Mouse (Mus musculus) urinary bladder, postnatal 10 days (tissue): ENCODE data around the gene Larp4b.
A peak's percentile ranks its signal among the peaks of the same experiment; 100 is the strongest.
"Not testable (repeated sequence)": the region's sequence is repeated elsewhere in the genome, so short reads cannot be mapped to it uniquely, and the experiment has no call there.

Source experiments
- DNase-seq: peaks from one replicate; pipeline ENCODE4 v3.0.0; 2022; ENCODE audit warnings: low spot score

The Larp4b gene

DNA sequence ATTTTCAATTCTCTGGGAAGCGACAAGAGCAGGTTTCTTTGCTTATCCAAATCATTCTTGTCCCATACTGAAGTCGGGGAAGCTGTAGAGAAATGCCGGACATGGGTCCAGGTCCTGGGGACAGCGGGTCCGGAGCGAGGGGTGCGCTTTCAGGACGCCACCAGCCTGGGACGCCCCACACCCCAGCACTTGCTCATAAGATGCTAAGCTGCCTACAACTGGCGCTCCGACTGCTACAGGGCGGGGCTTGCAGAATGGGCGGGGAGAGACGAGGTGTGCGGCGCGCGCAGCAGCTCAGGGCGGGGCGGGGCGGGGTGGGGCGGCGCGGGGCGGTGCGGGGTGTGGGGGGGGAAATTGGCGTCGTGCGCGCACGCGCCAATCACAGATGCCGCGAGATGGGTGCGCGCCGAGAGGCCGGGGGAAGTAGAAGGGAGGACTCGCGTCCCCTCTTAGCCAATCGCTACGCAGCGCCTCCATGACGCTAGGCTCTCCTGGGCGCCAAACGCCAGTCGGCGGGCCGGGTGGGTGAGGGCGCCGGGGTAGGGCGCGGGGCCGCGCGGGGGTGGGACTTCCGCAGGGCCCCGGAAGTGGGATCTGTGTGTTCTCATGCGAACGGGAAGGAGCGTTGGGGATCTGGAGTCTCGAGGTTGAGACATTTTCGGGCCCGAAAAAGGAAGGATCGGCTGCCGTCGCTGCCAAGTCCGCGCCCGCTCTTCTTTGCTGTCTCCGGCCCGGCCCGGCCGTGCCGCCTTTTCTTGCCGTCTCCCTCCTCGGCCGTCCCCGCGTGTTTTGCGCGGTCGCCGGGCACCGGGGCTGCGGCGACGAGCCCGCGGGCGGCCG, at the start of gene Larp4b:
TSS of gene Larp4b (plus strand) at position 566 of the 840 bp plus-strand sequence.
- peak; percentile 93 for DNase-seq

DNA sequence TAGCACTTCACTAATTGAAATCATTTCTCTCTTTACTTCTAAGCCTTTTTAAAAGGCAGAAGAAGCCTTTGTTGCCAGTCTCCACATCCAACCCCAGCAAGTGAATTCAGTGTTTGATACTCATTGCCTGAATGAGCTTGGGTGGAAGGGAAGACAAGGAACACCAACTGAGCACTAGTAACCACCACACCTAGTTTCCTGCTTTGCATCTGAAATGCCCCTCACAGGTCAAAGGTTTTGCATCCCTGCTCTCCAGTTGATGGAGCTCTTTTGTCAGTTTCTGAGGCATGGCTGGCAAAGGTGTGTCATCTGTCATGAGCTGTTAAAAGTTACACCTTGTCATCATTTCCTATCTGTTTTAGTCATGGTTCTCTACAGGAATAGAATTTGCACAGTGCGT, 49.0 kb upstream of the Larp4b start:
- DNase-seq: no peak

DNA sequence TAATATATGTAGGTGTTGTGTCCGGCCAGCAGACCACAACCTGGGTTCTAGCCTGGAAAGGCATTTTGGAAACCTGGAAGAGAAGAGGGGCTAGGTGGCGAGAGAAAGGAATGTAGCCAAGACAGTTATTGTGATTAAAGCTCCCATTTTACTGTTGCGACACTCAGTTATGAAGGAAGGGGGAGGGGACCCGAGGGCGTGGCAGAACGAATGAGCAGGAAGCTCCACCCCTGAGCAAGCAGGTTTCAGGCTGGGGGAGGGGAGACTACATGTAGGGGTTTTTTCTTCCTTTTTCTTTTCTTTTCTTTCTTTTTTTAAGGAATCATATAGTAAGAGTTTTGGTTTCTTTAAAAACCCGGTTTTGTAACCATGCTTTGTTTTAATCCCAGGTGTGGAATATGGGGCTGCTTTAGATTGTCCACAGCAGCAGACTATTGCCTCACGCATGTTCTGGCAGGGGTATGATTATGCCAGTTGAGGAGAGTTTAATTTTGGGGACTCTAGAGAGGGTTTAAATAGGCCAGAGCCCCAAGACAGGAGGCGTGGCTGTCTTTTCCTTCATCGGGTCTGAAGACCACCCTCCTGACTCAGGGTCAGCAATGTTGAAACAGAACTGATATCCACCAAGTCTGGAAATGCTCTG, 41.5 kb upstream of the Larp4b start:
- DNase-seq: not testable (repeated sequence)

DNA sequence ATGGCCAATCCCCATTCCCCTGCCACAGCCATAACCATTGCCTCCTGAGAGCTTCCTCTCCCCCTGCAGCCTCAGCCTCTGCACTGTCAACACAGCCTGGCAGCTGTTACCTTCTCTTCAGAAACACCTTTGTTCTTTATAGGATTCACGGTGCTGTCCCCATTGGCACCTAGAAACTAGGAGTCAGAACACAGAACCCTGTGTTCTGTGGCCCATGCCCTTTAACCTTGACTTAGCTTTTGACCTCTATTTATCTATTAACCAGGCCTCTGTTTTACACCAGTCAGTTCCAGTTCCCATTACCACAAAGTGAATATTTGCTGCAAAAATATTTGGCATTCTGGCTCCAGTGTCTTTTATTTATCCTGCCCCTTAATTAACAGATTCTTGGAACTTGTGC, 36.4 kb upstream of the Larp4b start:
- DNase-seq: no peak

DNA sequence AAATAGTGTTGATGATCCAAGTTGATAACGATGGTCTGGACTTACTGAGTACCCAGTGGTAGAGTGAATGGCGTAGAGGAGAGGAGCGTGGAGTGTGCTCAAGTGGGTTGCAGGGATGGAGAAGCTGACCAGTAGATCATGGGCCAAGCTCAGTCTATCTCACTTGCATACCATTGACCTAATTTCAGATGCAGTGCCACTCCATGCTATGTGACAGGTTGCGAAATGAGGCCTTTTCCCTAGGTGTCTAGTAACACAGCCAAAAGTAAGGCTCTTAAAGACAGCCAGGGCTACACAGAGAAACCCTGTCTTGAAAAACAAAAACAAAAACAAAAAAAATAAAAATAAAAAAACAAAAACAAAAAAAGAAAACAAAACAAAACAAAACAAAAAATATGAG, 35.0 kb upstream of the Larp4b start:
- DNase-seq: no peak

DNA sequence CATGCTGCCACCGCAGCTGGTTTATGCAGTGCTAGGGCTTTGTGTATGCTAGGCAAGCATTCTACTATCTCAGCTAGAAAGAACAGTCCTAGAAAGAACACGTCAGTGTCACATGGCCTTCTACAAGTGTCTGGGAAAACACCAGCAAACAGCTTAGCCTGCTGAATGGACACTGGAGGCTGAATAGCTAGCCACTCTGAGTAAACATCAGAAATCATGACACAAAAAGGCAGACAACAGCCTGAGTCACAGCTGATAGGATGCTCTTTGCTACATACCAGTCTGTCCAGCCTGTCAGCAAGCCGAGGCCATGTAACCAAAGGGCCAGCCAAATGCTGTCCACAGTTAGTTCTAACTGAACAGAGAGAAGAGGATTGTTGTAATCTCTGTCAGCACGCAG, 32.3 kb upstream of the Larp4b start:
- DNase-seq: no peak

DNA sequence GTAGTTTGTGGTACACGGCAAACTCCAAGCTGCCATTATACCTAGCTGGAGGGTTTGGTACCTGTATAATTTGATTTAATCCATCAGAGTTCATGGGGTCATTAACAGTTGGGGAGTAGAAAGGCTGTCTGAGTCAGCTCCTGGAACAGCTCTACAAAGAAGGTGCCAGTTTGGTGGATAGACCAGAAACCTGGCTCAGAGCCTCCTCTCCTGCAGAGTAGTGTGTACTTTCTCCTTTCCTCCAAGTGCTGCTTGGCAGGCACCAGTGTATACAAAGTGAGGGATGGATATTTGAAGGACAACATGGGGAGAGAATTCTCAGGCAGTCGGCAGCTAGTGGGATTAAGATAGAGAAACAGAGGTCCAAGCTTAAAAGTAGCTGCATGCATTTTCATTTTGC, 29.5 kb upstream of the Larp4b start:
- no peak for DNase-seq

DNA sequence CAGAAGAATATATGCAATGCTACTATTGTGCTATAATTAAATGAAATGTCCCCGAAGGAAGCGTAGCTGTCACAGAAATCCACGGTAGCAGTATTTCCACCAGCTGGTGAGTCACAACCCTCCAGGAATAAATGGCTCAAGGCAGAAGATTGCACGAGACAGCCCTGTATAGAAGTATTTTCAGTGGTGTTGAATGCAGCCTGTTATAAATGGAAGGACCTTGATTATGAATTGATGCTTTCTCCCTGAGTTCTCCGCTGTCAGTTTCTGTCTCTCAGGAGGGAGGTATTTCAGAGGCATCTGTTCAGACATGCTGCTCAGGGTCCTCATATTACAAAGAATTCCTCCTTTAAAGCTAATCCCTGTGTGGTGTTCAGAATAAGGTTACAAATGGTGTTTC, 27.6 kb upstream of the Larp4b start:
- DNase-seq: no peak

DNA sequence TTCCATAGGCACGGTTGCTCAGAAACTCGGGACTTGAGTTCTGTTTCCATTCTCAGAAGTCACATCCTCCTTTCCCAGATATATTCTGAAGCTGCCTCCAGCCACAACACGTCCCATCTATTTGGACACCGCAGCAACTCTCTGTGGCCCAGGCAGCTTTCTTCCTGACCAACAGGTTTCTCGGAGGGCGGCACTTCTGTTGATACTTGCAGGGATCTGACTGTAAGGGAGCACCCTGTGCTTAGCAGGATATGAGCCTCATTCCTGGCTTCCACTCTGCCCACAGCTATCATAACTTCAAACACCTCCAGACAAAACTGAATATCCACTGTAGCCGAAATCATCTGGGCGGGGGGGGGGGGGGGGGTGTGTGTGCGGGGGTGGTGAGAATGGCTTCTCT, 22.7 kb upstream of the Larp4b start:
- no peak for DNase-seq

DNA sequence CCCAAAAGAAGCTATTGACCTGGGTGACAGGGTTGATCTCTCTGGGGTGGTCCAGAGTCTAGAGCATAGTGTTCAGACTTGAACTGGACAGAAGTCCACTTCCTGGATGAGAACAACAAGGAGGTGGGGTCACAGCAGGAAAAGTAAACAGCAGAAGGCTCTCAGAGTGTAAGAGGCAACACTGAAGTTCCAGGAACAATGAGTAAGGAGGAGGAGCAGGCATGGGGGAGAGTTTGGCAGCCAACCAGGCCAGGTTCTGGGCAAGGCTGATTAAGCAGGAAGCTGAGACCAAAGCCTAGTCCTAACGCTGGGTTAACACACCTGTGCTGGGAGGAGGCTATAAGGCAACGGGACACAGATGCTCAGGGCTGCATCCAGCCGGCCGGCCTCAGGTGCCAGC, 19.9 kb upstream of the Larp4b start:
- DNase-seq: no peak

DNA sequence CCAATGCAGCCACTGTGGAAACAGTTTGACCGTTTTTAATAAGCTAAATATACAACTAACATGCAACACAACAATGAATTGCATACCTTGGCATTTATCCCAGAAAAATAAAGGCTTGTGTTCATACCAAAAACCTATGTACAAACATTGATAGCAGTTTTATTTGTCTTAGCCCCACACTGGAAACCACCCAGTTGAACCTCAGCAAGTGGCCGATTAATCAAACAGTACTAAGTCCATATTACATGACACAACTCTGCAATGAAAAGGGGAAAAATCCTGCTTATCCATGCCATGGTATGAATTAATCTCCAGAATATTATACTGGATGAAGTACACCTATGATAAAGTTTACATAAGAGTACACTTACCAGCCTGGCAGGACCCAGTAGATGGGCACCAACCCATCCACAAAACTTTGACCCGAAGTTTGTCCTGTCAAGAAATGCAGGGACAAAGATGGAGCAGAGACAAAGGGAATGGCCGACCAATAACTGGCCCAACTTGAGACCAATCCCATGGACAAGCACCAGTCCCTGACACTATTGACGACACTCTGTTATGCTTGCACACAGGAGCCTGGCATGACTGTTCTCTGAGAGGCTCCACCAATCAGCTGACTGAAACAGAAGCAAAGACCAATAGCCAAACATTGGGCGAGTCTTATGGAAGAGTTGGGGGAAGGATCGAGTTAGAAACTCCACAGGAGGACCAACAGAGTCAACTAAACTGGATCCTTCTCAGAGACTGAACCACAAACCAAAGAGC, 17.7 kb upstream of the Larp4b start:
- no peak for DNase-seq

DNA sequence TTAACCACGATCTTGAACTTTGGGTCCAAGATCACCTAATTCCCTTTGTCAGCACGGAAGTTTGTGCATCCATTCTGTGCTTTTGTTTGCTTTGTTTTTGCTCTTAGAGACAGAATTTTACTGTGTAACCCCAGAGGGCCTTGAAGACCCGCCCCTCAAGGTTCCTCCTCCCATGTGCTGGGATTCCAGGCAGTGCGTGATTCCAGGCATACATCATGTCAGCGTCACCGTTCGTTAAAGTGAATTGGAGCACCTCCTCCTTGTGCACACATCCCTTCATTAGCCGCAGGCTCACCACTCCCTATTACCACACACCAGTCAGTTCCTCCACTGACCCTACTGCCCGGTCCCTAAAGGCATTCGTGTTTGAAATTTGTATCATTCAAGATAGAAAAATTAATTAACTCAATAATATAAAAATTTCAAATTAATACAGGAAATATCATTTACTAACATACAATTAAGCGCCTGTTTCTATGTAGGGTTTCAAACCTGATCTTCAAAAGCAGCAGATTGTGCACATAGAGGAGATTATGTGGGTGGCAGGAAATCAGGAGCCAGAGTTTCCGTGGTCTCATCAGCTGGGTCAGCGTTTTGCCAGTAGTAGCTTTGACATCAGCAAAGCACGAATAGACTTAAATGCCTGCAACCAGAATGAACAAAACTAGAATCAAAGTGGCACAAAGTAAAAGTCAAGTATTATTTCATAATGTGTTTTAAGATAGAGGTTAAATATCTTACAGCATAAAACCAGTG, 11.4 kb upstream of the Larp4b start:
- DNase-seq: no peak

DNA sequence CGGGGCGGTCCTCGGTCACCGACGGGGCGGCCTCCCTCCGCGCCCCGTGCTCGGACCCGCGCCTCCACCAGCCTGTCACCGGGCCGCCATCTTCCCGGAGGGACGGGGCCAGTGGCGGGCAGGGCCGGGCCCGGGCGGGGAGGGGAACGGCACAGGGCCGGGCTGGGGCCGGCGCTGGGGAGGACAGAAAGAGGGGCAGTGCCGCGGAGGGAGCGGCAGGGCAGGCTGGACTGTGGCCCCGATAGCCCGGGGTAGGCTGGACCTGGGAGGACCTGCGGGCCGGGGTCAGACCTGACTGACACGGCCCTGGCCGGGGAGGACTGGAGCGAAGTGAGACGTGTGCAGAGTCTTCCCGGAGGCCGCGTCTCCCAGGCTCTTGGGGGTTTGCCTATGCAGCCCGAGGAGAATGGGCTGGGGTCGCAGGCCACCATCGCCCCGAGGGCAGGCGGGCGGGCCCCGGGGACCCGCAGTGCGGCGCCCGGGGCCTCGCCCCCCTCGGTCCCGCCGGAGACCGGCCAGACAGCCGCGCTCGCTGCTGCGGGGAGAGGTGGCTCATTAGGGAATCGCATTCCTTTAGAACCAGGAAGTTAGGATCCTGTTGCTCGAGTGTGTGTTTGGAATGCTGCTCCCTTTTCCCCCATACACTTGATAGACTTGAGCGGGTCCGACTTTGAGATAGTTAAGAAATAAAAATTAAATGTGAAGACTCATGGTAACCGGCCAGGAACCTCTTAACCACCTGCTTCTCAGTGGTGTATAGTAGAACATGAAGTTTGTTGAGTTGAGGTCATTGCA, 702 bp downstream of the Larp4b start:
- DNase-seq: no peak

DNA sequence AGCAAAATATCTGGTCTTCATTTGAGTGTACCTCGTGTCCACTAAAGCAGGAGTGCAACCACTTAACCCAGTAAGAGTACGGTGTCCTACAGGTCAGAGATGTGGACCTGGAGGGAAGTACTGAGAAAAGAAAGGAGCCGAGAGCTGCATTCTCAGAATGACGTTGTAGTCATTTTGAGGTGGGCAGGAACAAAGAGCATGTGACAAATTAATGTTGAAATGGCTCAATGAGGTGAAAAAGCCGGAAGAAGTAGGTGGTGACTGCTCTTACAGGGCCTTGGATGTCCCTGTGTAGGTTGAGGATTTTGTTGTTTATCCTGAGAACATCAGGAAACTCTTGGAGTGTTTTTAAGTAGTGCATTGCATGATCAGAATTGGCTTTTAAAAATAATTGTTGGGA, 5.6 kb downstream of the Larp4b start:
- no peak for DNase-seq

DNA sequence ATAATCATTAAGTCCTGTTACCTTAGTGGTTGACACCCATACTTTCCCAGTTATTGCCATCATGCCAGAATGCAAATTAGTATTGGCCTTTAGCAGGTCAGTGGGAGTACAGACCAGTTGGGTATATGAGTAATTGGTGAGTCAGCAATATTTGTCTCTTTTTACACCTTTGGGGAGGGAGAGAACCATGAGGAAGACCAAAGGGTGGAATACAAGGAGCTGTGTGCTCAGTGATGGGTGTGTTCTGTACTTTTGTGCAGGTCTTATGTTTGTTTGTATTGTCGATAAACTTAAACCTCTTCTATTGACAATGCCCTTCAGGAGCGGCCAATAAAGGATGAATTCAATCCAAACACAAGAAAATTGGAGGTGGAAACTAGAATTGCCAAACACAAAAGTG, 6.8 kb downstream of the Larp4b start:
- no peak for DNase-seq

DNA sequence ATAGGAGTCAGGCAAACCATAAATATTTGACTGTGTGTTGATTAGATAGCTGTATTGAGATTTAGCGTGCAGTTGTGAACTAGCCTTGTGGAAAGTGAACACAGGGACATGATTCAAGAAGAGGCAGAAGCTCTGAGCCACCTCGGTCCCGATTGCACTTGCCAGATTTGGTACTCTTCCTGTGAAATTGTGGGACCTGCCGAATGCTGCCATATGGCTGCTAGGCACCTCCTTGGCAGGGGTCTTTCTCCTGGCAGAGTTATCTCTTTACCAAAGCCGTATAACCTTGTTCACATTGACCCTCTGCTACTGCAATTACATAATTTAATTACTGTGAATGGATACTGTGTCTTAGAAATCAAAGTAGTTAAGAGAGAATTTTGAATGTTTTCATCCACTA, 12.6 kb downstream of the Larp4b start:
- DNase-seq: no peak

DNA sequence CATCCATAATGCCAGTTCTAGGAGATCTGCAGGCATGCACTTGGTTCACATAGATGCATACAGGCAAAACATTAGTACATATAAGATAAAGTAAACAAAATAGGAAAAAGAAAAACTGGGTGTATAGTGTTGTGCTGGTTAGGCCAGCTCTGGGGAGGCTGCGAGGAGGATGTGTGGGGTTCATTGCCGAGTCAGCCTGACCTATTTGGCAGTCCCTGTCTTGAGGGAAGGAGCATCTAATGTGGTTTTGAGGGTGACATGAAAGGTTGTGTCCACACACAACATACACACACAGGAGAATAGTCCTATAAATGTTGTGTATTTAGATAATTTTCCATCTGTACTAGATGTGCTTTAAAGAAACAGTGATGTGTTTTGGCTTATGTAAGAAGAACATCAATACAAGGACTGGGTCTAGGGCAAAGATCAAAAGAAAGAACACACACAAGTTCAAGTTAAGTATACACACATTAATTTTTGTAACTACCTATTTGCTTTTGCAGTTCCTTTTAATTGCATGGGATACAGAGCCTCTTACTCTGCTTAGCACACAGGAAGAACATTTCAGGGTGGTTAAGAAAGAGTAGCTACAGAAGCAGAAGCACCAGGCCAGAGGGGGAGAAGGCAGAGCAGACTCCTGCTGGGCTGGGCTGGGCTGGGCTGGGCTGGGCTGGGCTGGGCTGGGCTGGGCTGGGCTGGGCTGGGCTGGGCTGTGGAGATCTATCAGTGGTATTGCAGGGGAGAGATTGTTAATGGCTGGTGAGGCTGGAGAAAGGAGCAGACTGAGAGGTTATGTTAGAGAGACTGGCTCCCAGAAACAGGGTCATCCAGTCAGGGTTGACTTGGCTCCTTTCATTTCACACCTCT, 13.5 kb downstream of the Larp4b start:
- no peak for DNase-seq

DNA sequence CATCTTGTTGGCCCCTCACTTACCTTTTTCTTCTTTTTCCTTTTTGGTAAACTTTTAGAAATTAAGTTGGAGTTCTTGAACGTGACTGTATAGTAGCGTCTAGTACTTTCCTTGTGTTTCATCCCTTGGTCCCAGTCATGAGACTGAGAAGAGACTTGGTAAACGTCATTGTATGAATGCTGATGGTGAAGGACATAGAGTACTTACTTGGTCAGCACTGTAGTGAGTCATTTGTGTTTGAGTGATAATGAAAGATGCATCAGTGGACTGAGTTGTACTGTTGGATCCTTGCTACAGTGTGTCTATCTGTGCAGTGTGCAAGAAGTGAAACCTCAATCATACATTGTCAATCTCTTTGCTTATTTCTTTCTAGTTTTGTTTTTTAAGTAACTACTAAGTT, 20.1 kb downstream of the Larp4b start:
- no peak for DNase-seq

DNA sequence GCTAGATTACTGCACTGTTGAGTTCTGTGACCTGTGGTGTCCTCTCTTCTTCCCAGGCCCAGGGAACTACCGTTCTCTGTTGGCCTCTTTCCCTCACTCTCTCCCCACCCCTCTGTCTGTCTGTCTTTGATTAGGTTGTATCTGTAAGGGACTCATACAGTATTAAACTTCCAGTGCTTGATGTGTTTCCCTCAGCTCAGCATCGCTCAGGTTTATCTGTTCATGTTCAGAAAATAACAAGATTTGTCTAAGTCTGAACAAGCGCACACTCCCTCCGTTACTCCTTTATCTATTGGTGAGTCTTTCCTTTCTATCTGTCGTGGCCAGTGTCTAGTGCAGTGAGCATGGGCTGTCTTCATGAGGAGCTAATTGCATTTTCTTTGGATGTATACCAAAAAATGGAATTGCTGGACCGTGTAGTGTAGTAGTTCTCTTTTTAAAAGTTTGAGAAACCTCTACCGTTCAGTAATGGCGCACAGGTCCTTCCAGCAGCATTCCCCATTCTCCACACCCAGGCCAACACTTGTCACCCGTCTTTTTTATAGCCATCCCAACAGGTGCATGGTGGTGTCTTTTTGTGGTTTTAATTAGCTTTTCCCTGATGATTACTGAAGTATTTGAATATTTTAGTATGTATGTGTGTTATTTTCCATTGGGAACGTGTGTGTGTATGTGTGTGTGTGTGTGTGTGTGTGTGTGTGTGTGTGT, 27.3 kb downstream of the Larp4b start:
- DNase-seq: no peak

DNA sequence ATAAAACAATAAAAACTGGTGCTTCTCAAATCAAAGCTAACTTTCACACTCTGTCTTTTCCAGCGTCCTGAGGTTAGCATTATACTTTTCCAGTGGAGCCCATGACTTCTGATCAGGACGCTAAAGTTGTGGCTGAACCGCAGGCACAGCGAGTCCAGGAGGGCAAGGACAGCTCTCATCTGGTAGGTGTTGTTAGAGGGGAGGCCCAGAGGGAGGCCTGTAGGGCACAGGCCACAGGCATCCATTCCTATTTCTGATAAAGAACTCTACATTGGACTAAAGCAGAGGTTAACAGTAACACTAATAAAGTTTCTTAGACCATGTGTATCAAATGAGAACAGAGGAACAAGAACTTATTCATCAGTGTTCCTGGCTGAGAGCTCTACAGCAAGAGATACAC, 28.4 kb downstream of the Larp4b start:
- no peak for DNase-seq
